Mouse (Mus musculus) MEL (cell line): Measurements from ENCODE around the gene Bcap29.
A peak's percentile ranks its signal among the peaks of the same experiment; 100 is the strongest.

Source experiments
- CHD1 ChIP-seq: IDR thresholded peaks from 2 replicates; pipeline ENCODE4 v1.6.1; 2012; ENCODE audit warnings: low read depth, mild to moderate bottlenecking, inconsistent platforms, low read length, improper control_type of control experiment
- CTCF ChIP-seq, 3 experiments: IDR thresholded peaks in 2 of 3; conservative IDR thresholded peaks in 1 of 3; 2 replicates each; pipeline ENCODE4 v1.5.1; 2011 to 2012; ENCODE audit warnings: low read length in 3 of 3, low read depth in 2 of 3, mild to moderate bottlenecking in 2 of 3, improper control_type of control experiment in 1 of 3, inconsistent platforms in 1 of 3, mixed read lengths in 1 of 3, moderate library complexity in 1 of 3; ENCODE audit not compliant: control insufficient read depth in 1 of 3, insufficient read depth in 1 of 3, poor library complexity in 1 of 3, severe bottlenecking in 1 of 3
- MEF2A ChIP-seq: IDR thresholded peaks from 2 replicates; pipeline ENCODE4 v1.6.1; 2014; ENCODE audit warnings: low read depth, mild to moderate bottlenecking, inconsistent platforms, low read length, improper control_type of control experiment; ENCODE audit not compliant: poor library complexity, insufficient replicate concordance, severe bottlenecking; ENCODE audit errors: extremely low read depth
- POLR2A ChIP-seq, 2 experiments: IDR thresholded peaks; 2 replicates each; pipeline ENCODE4 v1.6.1; 2011 to 2012; ENCODE audit warnings: low read length in 2 of 2, mild to moderate bottlenecking in 2 of 2, control low read depth in 1 of 2, improper control_type of control experiment in 1 of 2, low read depth in 1 of 2, moderate library complexity in 1 of 2; ENCODE audit not compliant: control insufficient read depth in 1 of 2, insufficient read depth in 1 of 2, poor library complexity in 1 of 2
- POLR2AphosphoS2 ChIP-seq: IDR thresholded peaks from 2 replicates; pipeline ENCODE4 v1.6.1; 2011; ENCODE audit warnings: low read length, improper control_type of control experiment
- TAL1 ChIP-seq: IDR thresholded peaks from 2 replicates; pipeline ENCODE4 v1.6.1; 2012; ENCODE audit warnings: mild to moderate bottlenecking, inconsistent platforms, low read length, moderate library complexity, mixed read lengths
- UBTF ChIP-seq: IDR thresholded peaks from 2 replicates; pipeline ENCODE4 v1.6.1; 2012; ENCODE audit warnings: low read depth, mild to moderate bottlenecking, inconsistent platforms, low read length, improper control_type of control experiment, moderate library complexity, borderline replicate concordance; ENCODE audit not compliant: insufficient read depth
- USF2 ChIP-seq, 2 experiments: IDR thresholded peaks; 2 replicates each; pipeline ENCODE4 v1.6.1; 2011 to 2012; ENCODE audit warnings: improper control_type of control experiment in 2 of 2, low read length in 2 of 2, borderline replicate concordance in 1 of 2, inconsistent platforms in 1 of 2, low read depth in 1 of 2, mild to moderate bottlenecking in 1 of 2; ENCODE audit not compliant: insufficient read depth in 1 of 2
- ZC3H11A ChIP-seq: IDR thresholded peaks from 2 replicates; pipeline ENCODE4 v1.6.1; 2012; ENCODE audit warnings: low read depth, mild to moderate bottlenecking, inconsistent platforms, low read length, improper control_type of control experiment
- ZKSCAN1 ChIP-seq: IDR thresholded peaks from 2 replicates; pipeline ENCODE4 v1.6.1; 2012; ENCODE audit warnings: low read depth, mild to moderate bottlenecking, inconsistent platforms, low read length, improper control_type of control experiment, moderate library complexity

DNA sequence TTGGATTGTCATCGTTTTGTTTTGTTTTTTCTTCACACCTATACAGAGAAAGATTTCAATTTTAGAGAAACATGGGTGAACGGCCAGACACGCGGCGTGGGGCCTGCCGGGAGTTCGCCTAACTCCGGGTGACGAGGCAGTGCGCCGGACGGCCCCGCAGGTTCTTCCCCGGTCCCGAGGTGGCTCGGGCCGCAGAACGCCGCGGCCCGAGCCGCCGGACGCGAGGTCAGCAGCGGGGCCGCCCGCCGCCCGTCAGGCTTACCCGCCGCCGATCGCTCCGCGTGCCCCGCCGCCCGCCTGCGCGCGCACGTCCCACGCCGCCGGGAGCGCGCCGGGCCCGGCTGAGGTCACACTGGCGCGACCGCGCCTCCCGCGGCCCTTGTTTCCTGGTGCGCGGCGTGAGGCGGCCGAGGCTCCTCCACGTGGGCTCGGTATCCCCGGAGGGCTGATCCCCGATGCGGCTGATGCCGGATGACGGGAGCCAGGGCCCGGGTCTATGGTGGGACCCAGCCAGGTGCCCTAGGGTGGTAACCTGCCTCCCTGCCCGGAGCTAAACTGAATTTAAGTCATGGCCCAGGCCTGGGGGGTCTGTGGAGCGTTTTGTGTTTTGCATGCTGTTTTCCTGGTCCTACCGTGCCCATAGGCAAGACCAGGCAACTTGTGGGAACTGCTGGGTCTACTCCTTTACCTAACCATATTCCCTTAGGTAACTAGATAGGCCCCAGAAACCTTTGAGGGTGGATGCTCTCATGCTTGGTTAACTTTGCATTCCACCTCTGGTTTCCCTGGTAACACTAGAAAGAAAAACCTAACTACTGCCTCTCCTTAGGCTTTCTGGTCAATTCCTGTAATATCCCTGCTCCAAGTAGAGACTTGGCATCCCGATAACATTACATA lies at the start of gene Bcap29:
- TF ChIP-seq CHD1 (peak; percentile 79; the same call in 1 of the 2 replicates), CTCF (IDR thresholded peaks at IDR 0.05 in 2 of 3, conservative IDR thresholded peaks at IDR 0.05 in 1 of 3; ENCODE audit: control insufficient read depth in 1 of 3, insufficient read depth in 1 of 3, low read depth in 2 of 3, low read length in 3 of 3, poor library complexity in 1 of 3, severe bottlenecking in 1 of 3) (no peak), TAL1 (no peak), MEF2A (no peak), POLR2A (IDR thresholded peaks at IDR 0.05; ENCODE audit: control insufficient read depth in 1 of 2, insufficient read depth in 1 of 2, low read depth in 1 of 2, low read length in 2 of 2, poor library complexity in 1 of 2) (peak; percentile 72 to 78), UBTF (no peak), ZKSCAN1 (no peak), USF2 (IDR thresholded peaks at IDR 0.05; ENCODE audit: borderline replicate concordance in 1 of 2, insufficient read depth in 1 of 2, low read depth in 1 of 2, low read length in 2 of 2) (no peak), POLR2AphosphoS2 (0 out of 2 replicates have a peak, but pooled peaks have one; percentile 40), ZC3H11A (no peak)
